Mouse (Mus musculus) CD4-positive naive resting alpha-beta T cell, adult 57 days (primary cell): Measurements from ENCODE around the gene Eno1. TPM values are rescaled to one million over a fixed set of nuclear protein-coding genes. Genes with fewer than 3 reads are reported as not detected.

Experiments used
- total RNA-seq: library from RNA; stranded (reverse); gene quantifications from one replicate; pipeline ENCODE4 v1.2.4, GENCODE M21; 2023

Eno1 gene
- total RNA-seq = 186 TPM

DNA sequence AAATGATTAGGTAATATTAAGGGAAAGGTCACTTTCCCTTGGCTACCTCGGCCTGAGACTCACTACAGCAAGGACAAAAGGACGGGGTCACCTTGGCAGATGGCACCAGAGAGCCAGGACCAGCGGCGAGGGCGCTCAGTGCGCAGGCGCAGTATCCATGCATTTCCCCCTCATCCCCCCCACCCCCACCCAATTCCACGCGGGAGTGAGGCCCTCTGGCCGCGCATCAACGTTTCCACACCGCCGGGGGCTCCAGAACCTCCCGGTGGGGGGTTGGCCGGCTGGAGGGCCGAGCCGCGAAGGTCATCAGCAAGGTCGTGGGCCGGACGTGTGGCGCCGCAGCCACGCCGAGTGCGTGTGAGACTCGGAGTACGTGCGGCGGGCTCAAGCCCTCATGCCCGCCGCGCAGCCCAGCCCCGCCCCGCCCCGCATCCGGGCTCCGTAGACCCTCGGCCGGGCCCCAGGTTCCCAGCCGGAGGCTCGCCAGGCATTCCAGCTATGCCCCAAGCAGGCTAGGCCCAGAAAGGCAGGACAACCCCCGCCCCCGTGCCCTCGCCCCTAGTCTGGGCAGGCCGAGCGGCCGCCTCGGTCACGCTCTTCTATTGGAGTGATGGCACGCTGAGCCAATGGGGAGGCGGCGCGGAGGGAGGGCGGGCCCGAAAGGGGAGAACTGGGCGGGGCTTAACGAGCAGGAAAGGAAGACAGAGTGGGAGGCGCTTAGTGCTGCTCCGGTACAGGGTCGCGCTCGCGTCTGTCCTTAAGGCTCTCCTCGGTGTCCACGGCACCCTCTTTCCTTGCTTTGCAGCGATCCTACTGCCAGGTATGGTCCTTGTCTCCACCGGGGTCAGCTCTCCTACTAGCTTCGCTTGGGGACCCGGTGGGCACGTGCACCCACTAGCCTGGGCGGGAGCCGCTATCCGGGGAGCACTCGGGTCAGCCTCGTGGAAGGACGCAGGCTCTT, at the start of gene Eno1:
Gene Eno1, plus strand, starts transcription at position 201 of the 961 bp plus-strand sequence.

DNA sequence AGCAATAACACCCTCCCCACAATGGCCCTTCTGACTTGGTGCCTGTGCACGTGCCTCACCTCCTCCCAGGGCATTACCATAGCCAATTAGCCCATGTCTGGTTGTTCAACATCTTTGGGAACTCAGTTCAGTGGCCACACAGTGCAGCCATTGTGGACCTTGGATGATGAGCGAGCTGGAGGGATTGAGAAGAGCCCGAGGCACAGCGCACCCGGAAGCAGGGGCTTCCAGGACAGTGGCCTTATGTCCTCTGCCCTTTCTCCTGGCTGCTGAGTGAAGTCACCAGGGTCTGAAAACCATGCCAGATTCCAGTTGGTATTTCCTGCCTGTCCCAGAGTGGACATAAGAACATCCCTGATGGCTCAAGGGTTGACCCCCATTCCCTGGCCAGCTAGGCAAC, 35.3 kb upstream of the Eno1 start, which contains the start of gene Car6:
Gene Car6, minus strand, starts transcription at position 101 of the 400 bp plus-strand sequence.

DNA sequence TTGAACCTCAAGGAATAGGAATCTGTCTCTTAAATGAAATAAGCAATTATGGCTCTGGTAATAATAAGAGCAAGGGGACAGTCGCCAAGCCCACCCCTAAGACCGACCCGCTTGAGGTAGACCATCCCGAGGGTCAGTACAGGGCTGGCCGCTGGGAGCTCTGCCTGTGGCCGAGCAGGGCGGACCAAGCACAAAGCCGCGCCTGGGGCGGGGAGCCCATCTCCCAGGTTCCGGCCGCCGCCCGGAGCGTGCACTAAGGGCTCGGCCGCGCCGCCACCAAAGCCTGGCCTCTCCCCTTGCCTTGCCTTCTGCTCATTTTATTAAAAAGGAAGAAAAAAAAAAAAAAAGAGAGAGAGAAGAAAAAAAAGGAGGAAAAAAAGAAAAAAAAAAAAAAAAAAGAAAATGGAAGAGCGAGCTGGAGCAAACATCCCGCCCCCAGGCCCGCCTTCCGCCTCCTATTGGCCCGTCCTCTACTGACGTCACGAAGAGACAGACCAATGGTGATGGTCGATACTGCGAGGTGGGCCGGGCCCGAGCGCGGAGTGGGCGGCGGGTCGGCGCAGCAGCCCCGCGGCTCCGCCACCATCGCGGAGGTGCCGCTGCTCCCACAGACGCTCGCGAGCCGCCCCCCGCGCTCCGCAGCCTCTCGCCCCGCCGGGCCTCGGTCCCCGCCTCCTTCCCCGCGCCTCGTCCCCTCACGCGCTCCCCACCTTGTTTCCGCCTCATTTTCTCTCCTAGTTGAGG, 44.7 kb downstream of the Eno1 start, which contains the start of gene Rere:
Gene Rere, plus strand, starts transcription at position 629 of the 744 bp plus-strand sequence.

Other genes with a start within 250 kb of the Eno1 start
- 23.9 TPM for gene H6pd, start 227.7 kb upstream of the Eno1 start, total RNA-seq
- 2.0 TPM for gene Gpr157, start 149.4 kb upstream of the Eno1 start, total RNA-seq
- not detected for gene Slc2a5, start 117.4 kb upstream of the Eno1 start, total RNA-seq
- not detected for gene Slc2a7, start 87.7 kb upstream of the Eno1 start, total RNA-seq
- gene Car6, start 35.4 kb upstream of the Eno1 start, total RNA-seq = not detected
- gene Rere, start 44.9 kb downstream of the Eno1 start, total RNA-seq = 164 TPM